Mouse (Mus musculus): ENCODE measurements around the gene Vmn1r193.

DNA sequence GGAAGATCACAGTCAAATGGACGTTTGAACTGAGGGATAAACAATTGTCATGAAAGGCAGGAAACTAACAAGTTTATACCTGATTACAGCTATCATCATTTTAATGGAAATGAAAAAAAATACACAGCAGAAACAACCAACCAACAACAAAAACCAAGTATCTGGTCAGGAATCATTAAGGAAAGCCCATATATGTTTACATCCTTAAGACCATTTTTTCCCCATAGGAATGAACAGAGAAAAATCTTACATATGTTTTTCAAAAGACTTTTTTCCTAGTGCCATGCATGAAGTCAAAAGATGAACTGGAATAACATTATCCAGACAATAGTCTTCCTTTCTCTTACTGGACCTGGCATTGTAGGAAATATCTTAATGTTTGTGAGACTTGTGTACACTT is 21.0 kb upstream of the Vmn1r193 start, which contains the start of gene Vmn1r194:
- no peak for TF ChIP-seq CTCF (IDR thresholded peaks at IDR 0.05; ENCODE audit: extremely low read depth, insufficient read depth, low read length)
- TF ChIP-seq POLR2A (IDR thresholded peaks at IDR 0.05; ENCODE audit: extremely low read depth, insufficient read depth, low read length): no peak
